Mouse (Mus musculus) CD4-positive, CD25-positive, alpha-beta regulatory T cell, adult 4 months (primary cell): ENCODE data around the gene Wfdc21. TPM values are rescaled to one million over a fixed set of nuclear protein-coding genes. Genes with fewer than 3 reads are reported as not detected.

ENCODE experiments used
- polyA plus RNA-seq, 2 experiments: library from polyadenylated mRNA; unstranded; fragments of 100-300 nt; shearing (Covaris generic); gene quantifications; one replicate each; pipeline ENCODE4 v1.2.1; 2017

Wfdc21 gene
- polyA plus RNA-seq, 2 experiments from 2014 or later, result not detected

Other genes with a start within 250 kb of the Wfdc21 start
- gene Heatr9, start 224.8 kb upstream of the Wfdc21 start, polyA plus RNA-seq, result under 1 TPM; 0.54 to 0.62 TPM
- 100 to 1,000 TPM; 385 to 395 TPM for gene Ccl5, start 216.4 kb upstream of the Wfdc21 start, polyA plus RNA-seq
- gene Ccl9, start 168.3 kb upstream of the Wfdc21 start, polyA plus RNA-seq, result not detected
- gene Ccl6, start 153.9 kb upstream of the Wfdc21 start, polyA plus RNA-seq, result not detected
- not detected for gene Rpl9-ps1, start 101.3 kb upstream of the Wfdc21 start, polyA plus RNA-seq
- gene Ccl3, start 97.6 kb upstream of the Wfdc21 start, polyA plus RNA-seq, result not detected
- gene Ccl4, start 84.4 kb upstream of the Wfdc21 start, polyA plus RNA-seq, result 10 to 100 TPM in 1 of 2 experiments, 1 to 10 TPM in 1; 2.9 to 12.2 TPM
- gene Wfdc17, start 42.9 kb upstream of the Wfdc21 start, polyA plus RNA-seq, result not detected
- gene Wfdc18, start 37.9 kb upstream of the Wfdc21 start, polyA plus RNA-seq, result not detected
- 10 to 100 TPM; 34.2 to 44.9 TPM for gene Heatr6, start 6.8 kb downstream of the Wfdc21 start, polyA plus RNA-seq
- gene Hnf1b, start 103.1 kb downstream of the Wfdc21 start, polyA plus RNA-seq, result not detected
- gene Ddx52, start 195.1 kb downstream of the Wfdc21 start, polyA plus RNA-seq, result 10 to 100 TPM; 88.7 to 90.2 TPM
- 1 to 10 TPM; 9.4 to 9.7 TPM for gene Synrg, start 217.5 kb downstream of the Wfdc21 start, polyA plus RNA-seq